Mouse (Mus musculus) MEL (cell line): ENCODE data around the gene Slc7a8.

Experiments
- BHLHE40 ChIP-seq: IDR thresholded peaks from 2 replicates; pipeline ENCODE4 v1.6.1; 2012; ENCODE audit warnings: low read depth, mild to moderate bottlenecking, inconsistent platforms, low read length, improper control_type of control experiment, borderline replicate concordance
- CTCF ChIP-seq, 3 experiments: IDR thresholded peaks in 2 of 3; conservative IDR thresholded peaks in 1 of 3; 2 replicates each; pipeline ENCODE4 v1.5.1; 2011 to 2012; ENCODE audit warnings: low read length in 3 of 3, low read depth in 2 of 3, mild to moderate bottlenecking in 2 of 3, improper control_type of control experiment in 1 of 3, inconsistent platforms in 1 of 3, mixed read lengths in 1 of 3, moderate library complexity in 1 of 3; ENCODE audit not compliant: control insufficient read depth in 1 of 3, insufficient read depth in 1 of 3, poor library complexity in 1 of 3, severe bottlenecking in 1 of 3
- EP300 ChIP-seq, 2 experiments: IDR thresholded peaks; 2 replicates each; pipeline ENCODE4 v1.6.1; 2011; ENCODE audit warnings: improper control_type of control experiment in 2 of 2, low read length in 2 of 2, low read depth in 1 of 2, mild to moderate bottlenecking in 1 of 2
- ETS1 ChIP-seq: IDR thresholded peaks from 2 replicates; pipeline ENCODE4 v1.6.1; 2012; ENCODE audit warnings: low read depth, mild to moderate bottlenecking, inconsistent platforms, low read length, improper control_type of control experiment, moderate library complexity
- GABPA ChIP-seq: IDR thresholded peaks from 2 replicates; pipeline ENCODE4 v1.6.1; 2012; ENCODE audit warnings: low read depth, mild to moderate bottlenecking, inconsistent platforms, low read length, improper control_type of control experiment, moderate library complexity
- POLR2A ChIP-seq, 2 experiments: IDR thresholded peaks; 2 replicates each; pipeline ENCODE4 v1.6.1; 2011 to 2012; ENCODE audit warnings: low read length in 2 of 2, mild to moderate bottlenecking in 2 of 2, control low read depth in 1 of 2, improper control_type of control experiment in 1 of 2, low read depth in 1 of 2, moderate library complexity in 1 of 2; ENCODE audit not compliant: control insufficient read depth in 1 of 2, insufficient read depth in 1 of 2, poor library complexity in 1 of 2
- POLR2AphosphoS2 ChIP-seq: IDR thresholded peaks from 2 replicates; pipeline ENCODE4 v1.6.1; 2011; ENCODE audit warnings: low read length, improper control_type of control experiment
- RAD21 ChIP-seq: IDR thresholded peaks from 2 replicates; pipeline ENCODE4 v1.6.1; 2011; ENCODE audit warnings: mild to moderate bottlenecking, low read depth, low read length, improper control_type of control experiment
- TCF12 ChIP-seq: IDR thresholded peaks from 2 replicates; pipeline ENCODE4 v1.6.1; 2014; ENCODE audit warnings: low read depth, mild to moderate bottlenecking, inconsistent platforms, low read length, improper control_type of control experiment, moderate library complexity
- ZNF384 ChIP-seq: IDR thresholded peaks from 2 replicates; pipeline ENCODE4 v1.6.1; 2012; ENCODE audit warnings: low read depth, mild to moderate bottlenecking, inconsistent platforms, low read length, improper control_type of control experiment

DNA sequence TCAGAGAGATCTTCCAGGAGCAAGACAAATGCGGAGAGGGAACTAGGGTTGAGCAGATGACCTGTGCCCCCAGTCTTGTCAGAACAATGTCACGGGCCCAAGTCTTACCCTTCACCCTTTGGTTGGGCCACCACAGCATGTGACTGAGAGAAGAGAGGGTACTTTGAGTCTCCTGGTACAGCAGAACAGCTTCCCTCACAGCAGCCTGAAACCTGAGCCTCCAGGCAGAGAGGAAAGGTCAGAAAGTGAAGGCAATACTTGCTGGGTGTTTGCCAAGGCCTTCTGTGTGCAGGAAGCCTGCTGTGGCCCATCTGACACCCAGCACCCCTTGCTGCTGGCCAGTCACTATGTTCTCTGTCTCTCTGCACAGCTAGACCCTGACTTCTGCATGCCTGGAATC lies 39.4 kb downstream of the Slc7a8 start:
- no peak for TF ChIP-seq EP300 (IDR thresholded peaks at IDR 0.05; ENCODE audit: low read depth in 1 of 2, low read length in 2 of 2)
- no peak for TF ChIP-seq ETS1
- no peak for TF ChIP-seq POLR2A (IDR thresholded peaks at IDR 0.05; ENCODE audit: control insufficient read depth in 1 of 2, insufficient read depth in 1 of 2, low read depth in 1 of 2, low read length in 2 of 2, poor library complexity in 1 of 2)
- no peak for TF ChIP-seq BHLHE40
- no peak for TF ChIP-seq CTCF (IDR thresholded peaks at IDR 0.05 in 2 of 3, conservative IDR thresholded peaks at IDR 0.05 in 1 of 3; ENCODE audit: control insufficient read depth in 1 of 3, insufficient read depth in 1 of 3, low read depth in 2 of 3, low read length in 3 of 3, poor library complexity in 1 of 3, severe bottlenecking in 1 of 3)
- no peak for TF ChIP-seq ZNF384
- TF ChIP-seq TCF12: no peak
- TF ChIP-seq RAD21: no peak
- TF ChIP-seq POLR2AphosphoS2: no peak
- TF ChIP-seq GABPA: no peak
